Mouse (Mus musculus) retina, postnatal 1 day (tissue): ENCODE data around the gene Gm8906.
"Not testable (repeated sequence)": the region's sequence is repeated elsewhere in the genome, so short reads cannot be mapped to it uniquely, and the experiment has no call there.

Experiments
- DNase-seq: peaks from one replicate; pipeline ENCODE4 v3.0.0-alpha.2; 2012

Gene Gm8906

GRCm38 (mm10) chr5:11502385-11502784, at the start of gene Gm8906:
Gene Gm8906 (plus strand): TSS chr5:11502685.
- DNase-seq = not testable (repeated sequence)
